ENCODE assay signal across 10 mouse cellular contexts in the genomic region with DNA sequence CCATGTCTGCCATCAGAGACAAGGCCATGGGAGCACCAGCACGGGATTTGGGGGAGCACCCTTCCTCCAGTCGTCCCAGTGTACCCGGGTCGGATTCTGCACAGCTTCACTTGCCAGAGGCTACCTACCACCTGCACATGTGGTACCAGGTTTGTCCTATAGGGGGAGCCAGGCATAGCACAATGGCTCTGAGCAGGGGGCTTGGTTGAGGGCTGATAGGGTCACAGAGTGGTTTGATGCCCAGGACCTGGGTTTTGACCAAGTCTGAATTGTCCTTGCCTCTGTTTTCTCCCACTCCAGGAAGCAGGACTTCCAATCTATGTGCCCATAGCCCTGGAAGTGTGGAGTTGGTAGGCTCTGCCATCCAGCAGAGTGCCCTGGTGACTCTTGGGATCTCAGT. TPM values are rescaled to one million over a fixed set of nuclear protein-coding genes. Genes with fewer than 3 reads are reported as not detected.
DNase-seq lines count a peak whose midpoint lies in the region; ATAC-seq and TF ChIP-seq lines count a peak whose summit lies in the region.
"Had no signal": no experiment of that assay in that cellular context is flagged by ENCODE, and none has a peak within 500 bp of the region (broad histone marks: within the 10 kb centered on the region; RNA-seq: fewer than 3 reads in every experiment).

No protein-coding gene starts in this region.

- TF ChIP-seq POLR2A in CH12.LX (IDR thresholded peaks at IDR 0.05; ENCODE audit: low read depth, low read length): no peak
- no peak for TF ChIP-seq POLR2A in small intestine, adult 2 months (IDR thresholded peaks at IDR 0.05; ENCODE audit: low read depth, low read length)

- TF ChIP-seq RAD21 in CH12.LX (IDR thresholded peaks at IDR 0.05; ENCODE audit: low read depth, low read length): peak; percentile 7

- H3K4me1 ChIP-seq in heart, embryonic 12.5 days (replicated peaks): peaks cover 21% of the 10 kb centered on the region
- peaks cover 22% of the 10 kb centered on the region for H3K4me1 ChIP-seq in heart, embryonic 10.5 days
- peaks cover 22 to 52% of the 10 kb centered on the region in 2 experiments for H3K4me1 ChIP-seq in CH12.LX (ENCODE audit: control insufficient read depth in 1 of 2, insufficient read depth in 2 of 2)
- H3K4me1 ChIP-seq in erythroblast, embryonic 14.5 days (ENCODE audit: control insufficient read depth): peaks cover 79% of the 10 kb centered on the region
- H3K4me1 ChIP-seq in small intestine, adult 2 months (ENCODE audit: control insufficient read depth, insufficient read depth, insufficient read length, low read length): peaks cover 34% of the 10 kb centered on the region

- H3K36me3 ChIP-seq in heart, embryonic 12.5 days: no peaks in the 10 kb centered on the region
- H3K36me3 ChIP-seq in heart, embryonic 10.5 days: no peaks in the 10 kb centered on the region
- peaks cover 49 to 52% of the 10 kb centered on the region in 2 experiments for H3K36me3 ChIP-seq in CH12.LX (replicated peaks in 1 of 2; ENCODE audit: control insufficient read depth in 1 of 2, insufficient read depth in 1 of 2, low read length in 1 of 2)
- H3K36me3 ChIP-seq in erythroblast, embryonic 14.5 days (ENCODE audit: control insufficient read depth): peaks cover 77% of the 10 kb centered on the region
- H3K36me3 ChIP-seq in small intestine, adult 2 months (ENCODE audit: control insufficient read depth, insufficient read depth, low read length): peaks cover 46% of the 10 kb centered on the region

- no peak for ATAC-seq in heart, embryonic 12.5 days (ENCODE audit: insufficient number of reproducible peaks, low FRiP score)
- ATAC-seq: intestine, embryonic 16.5 days had no signal

- 0 out of 2 replicates have a peak, but pooled peaks cover 4% of the 10 kb centered on the region for H3K9me3 ChIP-seq in heart, embryonic 12.5 days (replicated peaks)
- no peaks in the 10 kb centered on the region for H3K9me3 ChIP-seq in heart, embryonic 10.5 days
- peaks cover 6% of the 10 kb centered on the region for H3K9me3 ChIP-seq in CH12.LX (replicated peaks; ENCODE audit: low read length)
- peaks cover 15% of the 10 kb centered on the region for H3K9me3 ChIP-seq in erythroblast, embryonic 14.5 days (ENCODE audit: control insufficient read depth, low read length)

- no peak overlapping the region for H3K9ac ChIP-seq in heart, embryonic 12.5 days
- no peak overlapping the region for H3K9ac ChIP-seq in CH12.LX (ENCODE audit: insufficient read depth, low read depth)

- no peak for DNase-seq in heart, embryonic 10.5 days (ENCODE audit: low spot score)
- peak; percentile 53 for DNase-seq in CH12.LX (ENCODE audit: extremely low read depth)
- DNase-seq in frontal cortex, adult 2 months (ENCODE audit: extremely low spot score in 1 of 2, low spot score in 1 of 2): no peak
- no peak for DNase-seq in embryo, embryonic 11 days
- DNase-seq in layer of hippocampus, adult 18-20 months (ENCODE audit: low spot score in 2 of 2): no peak
- DNase-seq: cerebellum, adult 18-20 months had no signal

- peak overlapping the region; percentile 46; the same call in 1 of the 2 replicates for H3K4me2 ChIP-seq in heart, embryonic 12.5 days
- H3K4me2 ChIP-seq in CH12.LX (ENCODE audit: insufficient read depth, low read depth, poor library complexity, severe bottlenecking): no peak overlapping the region

- in situ Hi-C loops in CH12.LX (cut with MboI; ENCODE audit: low pct_ligation_motif_present, low pct_unique_long_range_greater_than_20kb, low sequenced_read_pairs): loop anchor here (25.0 kb wide), 1 partner anchor 788 kb away; a partner anchor contains a TSS

- dilution Hi-C loops in CH12.LX (cut with MboI; ENCODE audit: extremely low pct_ligation_motif_present, extremely low pct_unique_long_range_greater_than_20kb, low sequenced_read_pairs): no loop called here

- no peak overlapping the region for H3K27ac ChIP-seq in heart, embryonic 12.5 days (ENCODE audit: poor library complexity, severe bottlenecking)
- H3K27ac ChIP-seq in heart, embryonic 10.5 days: no peak overlapping the region; the same call in 1 of the 2 replicates
- no peak overlapping the region for H3K27ac ChIP-seq in CH12.LX (ENCODE audit: insufficient read depth, low read depth)
- H3K27ac ChIP-seq in small intestine, adult 2 months (ENCODE audit: insufficient read depth, low read depth, low read length): no peak overlapping the region

- H3K27me3 ChIP-seq in heart, embryonic 12.5 days (replicated peaks): no peaks in the 10 kb centered on the region; the same call in 1 of the 2 replicates
- peaks cover 21% of the 10 kb centered on the region; the same call in 1 of the 2 replicates for H3K27me3 ChIP-seq in heart, embryonic 10.5 days (ENCODE audit: insufficient read depth, poor library complexity, severe bottlenecking)
- no peaks in the 10 kb centered on the region for H3K27me3 ChIP-seq in CH12.LX (replicated peaks)
- H3K27me3 ChIP-seq in erythroblast, embryonic 14.5 days (ENCODE audit: control insufficient read depth): no peaks in the 10 kb centered on the region; the same call in 1 of the 2 replicates
- H3K27me3 ChIP-seq in small intestine, adult 2 months (ENCODE audit: control insufficient read depth, insufficient read depth, low read length): no peaks in the 10 kb centered on the region

- peaks cover 25% of the 10 kb centered on the region for H3K79me2 ChIP-seq in CH12.LX (replicated peaks; ENCODE audit: control insufficient read depth, extremely low read depth, insufficient read depth, poor library complexity, severe bottlenecking)

- no peak overlapping the region for H3K4me3 ChIP-seq in heart, embryonic 12.5 days
- no peak overlapping the region for H3K4me3 ChIP-seq in heart, embryonic 10.5 days
- H3K4me3 ChIP-seq in CH12.LX (replicated peaks in 1 of 3; ENCODE audit: low read depth in 2 of 3, low read length in 2 of 3, poor library complexity in 1 of 3): peak overlapping the region in 1 of 3 experiments; percentile 5
- peak overlapping the region; percentile 82 for H3K4me3 ChIP-seq in erythroblast, embryonic 14.5 days (replicated peaks)
- H3K4me3 ChIP-seq in small intestine, adult 2 months (ENCODE audit: low read depth, low read length): no peak overlapping the region

- no peak for TF ChIP-seq EP300 in CH12.LX (IDR thresholded peaks at IDR 0.05; ENCODE audit: low read length)

- peak; percentile 60 to 74 for TF ChIP-seq CTCF in CH12.LX (conservative IDR thresholded peaks at IDR 0.05 in 1 of 2, IDR thresholded peaks at IDR 0.05 in 1 of 2; ENCODE audit: low read depth in 2 of 2, low read length in 2 of 2)
- TF ChIP-seq CTCF in small intestine, adult 2 months (IDR thresholded peaks at IDR 0.05; ENCODE audit: extremely low read depth, insufficient read length, insufficient replicate concordance, low read depth, low read length): peak; percentile 74; the same call in 1 of the 2 replicates

- 40% methylated on average over 4 of the region's 4 CpGs for WGBS in heart, embryonic 12.5 days
- WGBS in heart, embryonic 10.5 days: 48% methylated on average over 4 of the region's 4 CpGs
- WGBS in small intestine, adult 2 months: 65% methylated on average over 4 of the region's 4 CpGs

RNA-seq across cellular contexts. Expression of a gene that starts 3.0 kb away (rescaled TPM):
- polyA plus RNA-seq in heart, embryonic 12.5 days (2016; fragmentation: Nextera tagmentation; extraction: Ambion mirVana): 1.8 and 2.9 TPM in 2 replicates
- 1.6 and 2.6 TPM in 2 replicates for polyA plus RNA-seq in heart, embryonic 10.5 days (2016; fragmentation: Nextera tagmentation; extraction: Ambion mirVana)
- total RNA-seq in CH12.LX (2012; rRNA removed): 68.3 and 109 TPM in 2 replicates
- 21.0 and 25.9 TPM in 2 replicates for total RNA-seq in CH12.LX (2014; rRNA removed)
- polyA plus RNA-seq in CH12.LX (2012; ENCODE audit: insufficient read length, low read depth): 19.8 and 20.0 TPM in 2 replicates
- polyA plus RNA-seq in erythroblast, embryonic 14.5 days (2012): 12.5 and 19.4 TPM in 2 replicates
- 66.3 and 177 TPM in 2 replicates for polyA plus RNA-seq in small intestine, adult 2 months (2012; rRNA removed)
- polyA plus RNA-seq in frontal cortex, adult 2 months (2012; rRNA removed): 1.7 and 1.9 TPM in 2 replicates
- 1 to 10 TPM in 1 of 2 experiments, under 1 TPM in 1; 0.94 to 1.2 TPM for total RNA-seq in layer of hippocampus, adult 18-20 months (2021)

RNA-seq across cellular contexts. Expression of a gene that starts 26.5 kb away (rescaled TPM):
- polyA plus RNA-seq in heart, embryonic 12.5 days (2016; fragmentation: Nextera tagmentation; extraction: Ambion mirVana): 35.8 and 38.5 TPM in 2 replicates
- 24.6 and 32.3 TPM in 2 replicates for polyA plus RNA-seq in heart, embryonic 10.5 days (2016; fragmentation: Nextera tagmentation; extraction: Ambion mirVana)
- total RNA-seq in CH12.LX (2012; rRNA removed) (28.3 and 49.8 TPM in 2 replicates), CH12.LX (2014; rRNA removed) (6.1 and 7.5 TPM in 2 replicates)
- polyA plus RNA-seq in CH12.LX (2012; ENCODE audit: insufficient read length, low read depth): 5.5 and 7.0 TPM in 2 replicates
- polyA plus RNA-seq in erythroblast, embryonic 14.5 days (2012): 0.21 and 0.47 TPM in 2 replicates
- polyA plus RNA-seq in small intestine, adult 2 months (2012; rRNA removed): 78.7 and 197 TPM in 2 replicates
- 121 and 126 TPM in 2 replicates for polyA plus RNA-seq in frontal cortex, adult 2 months (2012; rRNA removed)
- 10 to 100 TPM; 54.8 to 58.7 TPM for total RNA-seq in layer of hippocampus, adult 18-20 months (2021)

RNA-seq across cellular contexts. Expression of a gene that starts 35.3 kb away (rescaled TPM):
- polyA plus RNA-seq in heart, embryonic 12.5 days (2016; fragmentation: Nextera tagmentation; extraction: Ambion mirVana): 0.70 TPM in 1 of 2 replicates, not detected in the other
- 0.15 and 0.26 TPM in 2 replicates for polyA plus RNA-seq in heart, embryonic 10.5 days (2016; fragmentation: Nextera tagmentation; extraction: Ambion mirVana)
- total RNA-seq in CH12.LX (2012; rRNA removed) (6.2 and 6.8 TPM in 2 replicates), CH12.LX (2014; rRNA removed) (2.1 and 2.7 TPM in 2 replicates)
- polyA plus RNA-seq in CH12.LX (2012; ENCODE audit: insufficient read length, low read depth): 1.5 and 1.7 TPM in 2 replicates
- not detected in 2 replicates for polyA plus RNA-seq in erythroblast, embryonic 14.5 days (2012)
- polyA plus RNA-seq in small intestine, adult 2 months (2012; rRNA removed): 0.17 and 0.47 TPM in 2 replicates
- 45.3 and 68.8 TPM in 2 replicates for polyA plus RNA-seq in frontal cortex, adult 2 months (2012; rRNA removed)
- total RNA-seq in layer of hippocampus, adult 18-20 months (2021): 10 to 100 TPM; 15.5 to 25.8 TPM

RNA-seq across cellular contexts. Expression of a gene that starts 38.5 kb away (rescaled TPM):
- 45.7 and 46.2 TPM in 2 replicates for polyA plus RNA-seq in heart, embryonic 12.5 days (2016; fragmentation: Nextera tagmentation; extraction: Ambion mirVana)
- 45.3 and 49.2 TPM in 2 replicates for polyA plus RNA-seq in heart, embryonic 10.5 days (2016; fragmentation: Nextera tagmentation; extraction: Ambion mirVana)
- total RNA-seq in CH12.LX (2012; rRNA removed) (30.6 and 34.7 TPM in 2 replicates), CH12.LX (2014; rRNA removed) (27.6 and 28.1 TPM in 2 replicates)
- 22.4 and 23.2 TPM in 2 replicates for polyA plus RNA-seq in CH12.LX (2012; ENCODE audit: insufficient read length, low read depth)
- 4.1 and 5.6 TPM in 2 replicates for polyA plus RNA-seq in erythroblast, embryonic 14.5 days (2012)
- 28.1 and 36.1 TPM in 2 replicates for polyA plus RNA-seq in small intestine, adult 2 months (2012; rRNA removed)
- 73.0 and 76.7 TPM in 2 replicates for polyA plus RNA-seq in frontal cortex, adult 2 months (2012; rRNA removed)
- total RNA-seq in layer of hippocampus, adult 18-20 months (2021): 10 to 100 TPM; 36.0 to 37.7 TPM

RNA-seq across cellular contexts. Expression of a gene that starts 56.0 kb away (rescaled TPM):
- 0.20 and 0.44 TPM in 2 replicates for polyA plus RNA-seq in heart, embryonic 12.5 days (2016; fragmentation: Nextera tagmentation; extraction: Ambion mirVana)
- polyA plus RNA-seq in heart, embryonic 10.5 days (2016; fragmentation: Nextera tagmentation; extraction: Ambion mirVana): 0.12 and 0.62 TPM in 2 replicates
- total RNA-seq in CH12.LX (2012; rRNA removed): 2.0 and 3.9 TPM in 2 replicates
- 2.0 and 2.2 TPM in 2 replicates for total RNA-seq in CH12.LX (2014; rRNA removed)
- polyA plus RNA-seq in CH12.LX (2012; ENCODE audit: insufficient read length, low read depth): 0.70 and 0.71 TPM in 2 replicates
- polyA plus RNA-seq in erythroblast, embryonic 14.5 days (2012): 0.17 and 0.27 TPM in 2 replicates
- 0.06 and 0.10 TPM in 2 replicates for polyA plus RNA-seq in small intestine, adult 2 months (2012; rRNA removed)
- 0.38 and 0.52 TPM in 2 replicates for polyA plus RNA-seq in frontal cortex, adult 2 months (2012; rRNA removed)
- under 1 TPM; 0.20 to 0.25 TPM for total RNA-seq in layer of hippocampus, adult 18-20 months (2021)

Comparison
In these comparisons a context has a peak if more than half of its experiments do, and no peak if none do; other contexts are left out.
1. RNA of a gene that starts 35.3 kb away (polyA plus RNA-seq): 45.3 to 68.8 TPM in frontal cortex, adult 2 months; 1.5 to 1.7 TPM in CH12.LX, 0.70 TPM in heart, embryonic 12.5 days, 0.17 to 0.47 TPM in small intestine, adult 2 months, 0.15 to 0.26 TPM in heart, embryonic 10.5 days and not detected in erythroblast, embryonic 14.5 days; every median in the first group is over 10 times any median in the second.